Mouse (Mus musculus): ENCODE results near the gene D930048N14Rik.

- TF ChIP-seq CTCF (IDR thresholded peaks at IDR 0.05 in 2 of 3, conservative IDR thresholded peaks at IDR 0.05 in 1 of 3; ENCODE audit: control insufficient read depth in 1 of 3, insufficient read depth in 1 of 3, low read depth in 2 of 3, low read length in 3 of 3, poor library complexity in 1 of 3, severe bottlenecking in 1 of 3) = no peak
- TF ChIP-seq JUND (IDR thresholded peaks at IDR 0.05; ENCODE audit: low read depth, low read length) = no peak
- TF ChIP-seq ZC3H11A (IDR thresholded peaks at IDR 0.05; ENCODE audit: low read depth, low read length) = no peak
- TF ChIP-seq SMC3 (IDR thresholded peaks at IDR 0.05; ENCODE audit: low read depth, low read length) = no peak
- TF ChIP-seq USF2 (IDR thresholded peaks at IDR 0.05; ENCODE audit: borderline replicate concordance in 1 of 2, insufficient read depth in 1 of 2, low read depth in 1 of 2, low read length in 2 of 2) = no peak
- TF ChIP-seq RAD21 (IDR thresholded peaks at IDR 0.05; ENCODE audit: low read depth, low read length) = no peak
Observed at GRCm38 (mm10) chr11:51649111-51649888, 1.5 kb upstream of the D930048N14Rik start.
